Mouse (Mus musculus) hindlimb bud, embryonic 11.5 days (tissue): ENCODE measurements around the gene Olfr920.

Experiments used
- DNase-seq: peaks from one replicate; pipeline ENCODE4 v3.0.0-alpha.2; 2012; ENCODE audit warnings: low read depth, low spot score; ENCODE audit errors: extremely low spot score

The Olfr920 gene

GRCm38 (mm10) chr9:38751999-38752398 is at the start of gene Olfr920:
TSS of gene Olfr920 (plus strand) at chr9:38752299.
- no peak for DNase-seq

DNA sequence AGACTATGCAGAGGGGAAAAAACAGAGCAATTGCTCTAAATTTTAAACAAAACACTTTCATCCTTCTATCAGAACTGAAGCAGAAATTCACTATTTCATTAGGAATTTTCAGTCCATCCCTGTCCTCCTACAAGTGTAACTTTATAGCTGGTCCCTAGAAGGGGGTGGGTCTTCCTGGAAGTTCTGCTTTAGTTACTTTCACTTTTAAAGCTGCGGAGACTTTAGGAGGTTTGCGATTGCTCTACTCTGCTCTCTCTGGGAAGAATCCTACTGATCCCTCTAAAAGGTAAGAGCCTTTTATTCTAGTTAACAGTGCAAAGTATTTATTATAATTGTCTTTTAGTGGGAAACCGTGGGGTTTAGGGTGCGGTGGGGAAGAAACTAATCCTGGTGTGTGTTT is 34.0 kb upstream of the Olfr920 start, which contains the start of gene Vwa5a:
Gene Vwa5a (plus strand): TSS at position 167 of the 400 bp plus-strand sequence.
- no peak for DNase-seq

- no peak for DNase-seq
Measured at GRCm38 (mm10) chr9:38718927-38719441, 33.1 kb upstream of the Olfr920 start.

- DNase-seq = no peak
Measured at GRCm38 (mm10) chr9:38724044-38724443, 28.1 kb upstream of the Olfr920 start.

GRCm38 (mm10) chr9:38728218-38728617 is 23.9 kb upstream of the Olfr920 start:
- DNase-seq = no peak

- DNase-seq = no peak
Measured at GRCm38 (mm10) chr9:38741408-38741807, 10.7 kb upstream of the Olfr920 start.

DNA sequence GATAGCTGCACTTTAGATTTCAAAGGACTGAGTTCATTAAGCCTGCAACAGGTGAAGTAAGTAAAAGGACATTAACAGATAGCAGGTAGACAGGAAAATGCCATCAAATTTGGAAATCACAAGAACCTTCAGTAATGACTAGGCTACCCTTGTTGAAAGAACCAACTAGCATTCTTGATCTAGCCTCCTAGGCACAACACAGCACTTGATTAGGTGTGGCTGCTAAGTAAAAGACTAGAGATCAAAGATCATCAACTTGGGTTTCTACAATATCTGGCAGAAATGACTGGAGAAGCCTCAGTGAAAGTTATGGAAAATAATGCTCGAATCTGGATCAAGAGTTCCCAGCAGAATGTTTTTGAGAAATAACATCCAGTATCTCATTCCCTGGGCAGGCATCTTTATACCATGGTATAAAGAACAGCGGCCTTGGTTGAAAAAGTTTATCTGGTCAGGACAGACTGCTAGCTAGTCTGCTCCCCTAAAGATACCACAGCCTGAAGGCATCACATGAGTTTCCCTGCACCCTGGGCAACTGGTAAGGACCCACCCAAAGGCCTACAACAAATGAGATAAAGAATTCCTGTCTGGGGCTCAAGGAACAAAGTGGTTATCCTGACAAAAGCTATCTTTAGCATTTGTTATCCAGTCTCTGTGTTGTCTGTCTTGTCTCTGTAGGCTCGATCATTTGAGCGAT is 7.3 kb upstream of the Olfr920 start:
- DNase-seq = no peak

DNA sequence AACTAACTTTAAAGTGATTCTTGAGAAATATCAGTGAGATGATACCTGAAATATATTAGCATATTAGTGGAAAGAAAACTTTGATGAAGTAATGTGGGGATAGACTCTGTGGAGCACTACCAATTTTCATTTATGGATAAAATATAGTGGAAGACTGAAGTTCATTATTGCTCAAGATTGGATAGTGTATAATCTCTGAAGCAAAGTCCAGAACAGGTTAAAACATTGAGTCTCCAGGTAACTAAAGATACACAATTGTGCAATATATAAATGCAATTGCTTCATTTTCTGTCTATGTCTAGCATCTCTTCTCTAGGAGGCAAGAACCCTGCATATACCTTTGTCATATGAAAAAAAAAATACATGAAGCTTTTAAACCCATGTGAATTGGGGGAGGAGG is 20.7 kb downstream of the Olfr920 start, which contains the start of gene Olfr921:
Gene Olfr921 (plus strand): TSS at position 301 of the 400 bp plus-strand sequence.
- no peak for DNase-seq

- no peak for DNase-seq
Measured at GRCm38 (mm10) chr9:38792689-38793088, 40.6 kb downstream of the Olfr920 start.

GRCm38 (mm10) chr9:38805696-38806095 is 53.6 kb downstream of the Olfr920 start:
- DNase-seq = no peak
